Mouse (Mus musculus) embryonic facial prominence, embryonic 15.5 days (tissue): Measurements from ENCODE around the gene Tex2. TPM values are rescaled to one million over a fixed set of nuclear protein-coding genes. Genes with fewer than 3 reads are reported as not detected.

ENCODE experiments used
- ATAC-seq: fragments of 200-750 bp; cut with Nextera tagmentation; 2 replicates; pipeline ENCODE4 v1.8.0; 2017; ENCODE audit warnings: low read depth, moderate TSS enrichment; ENCODE audit not compliant: insufficient number of reproducible peaks, low FRiP score, low TSS enrichment
- H3K27ac ChIP-seq: fragments of 300-500 bp; sonication (generic); replicated peaks from 2 replicates; pipeline ENCODE4 v1.5.1; 2015; ENCODE audit warnings: mild to moderate bottlenecking, inconsistent platforms
- H3K27me3 ChIP-seq: fragments of 300-500 bp; sonication (generic); 2 replicates; pipeline ENCODE4 v1.6.1; 2015; ENCODE audit warnings: inconsistent platforms
- H3K36me3 ChIP-seq: fragments of 300-500 bp; sonication (generic); 2 replicates; pipeline ENCODE4 v1.6.1; 2015; ENCODE audit warnings: mild to moderate bottlenecking, inconsistent platforms
- H3K4me1 ChIP-seq: fragments of 300-500 bp; sonication (generic); 2 replicates; pipeline ENCODE4 v1.6.1; 2015; ENCODE audit warnings: inconsistent platforms
- H3K4me2 ChIP-seq: fragments of 300-500 bp; sonication (generic); replicated peaks from 2 replicates; pipeline ENCODE4 v1.6.1; 2015; ENCODE audit warnings: mild to moderate bottlenecking, inconsistent platforms
- H3K4me3 ChIP-seq: fragments of 300-500 bp; sonication (generic); replicated peaks from 2 replicates; pipeline ENCODE4 v1.5.1; 2015; ENCODE audit warnings: mild to moderate bottlenecking, inconsistent platforms
- H3K9ac ChIP-seq: fragments of 300-500 bp; sonication (generic); 2 replicates; pipeline ENCODE4 v1.6.1; 2015; ENCODE audit warnings: inconsistent platforms
- H3K9me3 ChIP-seq: fragments of 300-500 bp; sonication (generic); replicated peaks from 2 replicates; pipeline ENCODE4 v1.6.1; 2016; ENCODE audit warnings: inconsistent platforms
- WGBS: fragments of 180-500 bp; shearing (Covaris S2); methylation state at CpG from one replicate; pipeline ENCODE4 v1.1.7; 2015; 5-methylcytosine and 5-hydroxymethylcytosine counted together
- polyA plus RNA-seq: library from polyadenylated mRNA; unstranded; fragments of >200 nt; fragmentation: Nextera tagmentation; extraction: Ambion mirVana; gene quantifications from 2 replicates; pipeline ENCODE4 v1.2.1, GENCODE M21; 2015

Tex2 gene
- polyA plus RNA-seq, 1 experiment from 2014 or later, result 11.9 TPM

- Histone ChIP-seq H3K36me3 (peaks cover 17% of the 10 kb centered on the region), H3K27ac (no peak overlapping the region), H3K9me3 (no peaks in the 10 kb centered on the region), H3K4me3 (no peak overlapping the region), H3K9ac (no peak overlapping the region), H3K4me1 (0 out of 2 replicates have a peak, but pooled peaks cover 3% of the 10 kb centered on the region), H3K4me2 (no peak overlapping the region), H3K27me3 (no peaks in the 10 kb centered on the region)
- ATAC-seq, result no peak
- WGBS, result 72% methylated on average over 4 of the region's 4 CpGs
These were observed 50.5 kb downstream of the Tex2 start for GRCm38 (mm10) chr11:106562707-106563106.

DNA sequence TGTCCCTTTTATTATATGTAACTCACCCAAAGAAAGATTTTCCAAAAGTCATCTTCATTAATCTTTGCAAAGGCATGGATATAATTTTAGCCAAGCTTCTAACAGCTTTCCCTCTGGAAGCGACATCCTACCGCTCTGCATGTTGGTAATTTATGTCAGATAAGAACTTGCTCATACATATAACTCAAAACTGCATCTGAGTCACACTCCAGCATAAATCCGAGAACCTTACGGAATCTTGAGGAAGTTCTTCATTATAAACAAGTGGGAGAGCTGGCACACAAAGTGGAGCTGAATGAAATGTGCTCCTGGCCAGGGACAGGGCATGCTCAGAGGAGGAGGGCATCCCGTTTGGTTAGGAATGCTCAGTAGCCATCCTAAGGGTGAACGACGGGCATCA, 53.5 kb downstream of the Tex2 start:
- Histone ChIP-seq H3K27me3 (no peaks in the 10 kb centered on the region), H3K4me2 (no peak overlapping the region), H3K36me3 (no peaks in the 10 kb centered on the region), H3K4me3 (no peak overlapping the region), H3K4me1 (peaks cover 19% of the 10 kb centered on the region), H3K9me3 (no peaks in the 10 kb centered on the region), H3K9ac (no peak overlapping the region), H3K27ac (no peak overlapping the region)
- WGBS, result 76% methylated on average over 7 of the region's 7 CpGs
- ATAC-seq, result no peak

DNA sequence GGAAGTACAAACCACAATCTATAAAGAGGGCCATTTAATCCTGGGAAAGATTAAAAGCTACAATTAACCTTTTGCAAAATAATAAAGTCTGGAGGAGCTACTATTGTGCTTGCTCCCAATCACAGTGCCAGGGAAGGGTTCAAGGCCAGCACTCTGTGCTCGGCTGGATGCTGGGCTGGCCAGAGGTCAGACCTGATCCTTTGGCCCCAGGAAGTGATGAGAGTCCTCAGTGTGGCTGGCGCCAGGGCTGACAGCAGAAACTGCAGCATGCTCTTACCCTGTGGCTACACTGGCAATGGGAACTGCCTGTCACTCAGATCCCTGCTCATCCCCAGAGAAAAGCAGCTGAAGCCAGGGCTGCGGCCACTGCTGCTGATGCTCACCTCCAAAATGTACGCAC, 55.2 kb downstream of the Tex2 start:
- H3K27me3 ChIP-seq, result no peaks in the 10 kb centered on the region
- no peak overlapping the region for H3K9ac ChIP-seq
- WGBS, result 56% methylated on average over 4 of the region's 4 CpGs
- ATAC-seq, result no peak
- H3K9me3 ChIP-seq, result no peaks in the 10 kb centered on the region
- H3K4me2 ChIP-seq, result no peak overlapping the region
- no peak overlapping the region for H3K27ac ChIP-seq
- peaks cover 18% of the 10 kb centered on the region for H3K4me1 ChIP-seq
- no peaks in the 10 kb centered on the region for H3K36me3 ChIP-seq
- H3K4me3 ChIP-seq, result no peak overlapping the region

DNA sequence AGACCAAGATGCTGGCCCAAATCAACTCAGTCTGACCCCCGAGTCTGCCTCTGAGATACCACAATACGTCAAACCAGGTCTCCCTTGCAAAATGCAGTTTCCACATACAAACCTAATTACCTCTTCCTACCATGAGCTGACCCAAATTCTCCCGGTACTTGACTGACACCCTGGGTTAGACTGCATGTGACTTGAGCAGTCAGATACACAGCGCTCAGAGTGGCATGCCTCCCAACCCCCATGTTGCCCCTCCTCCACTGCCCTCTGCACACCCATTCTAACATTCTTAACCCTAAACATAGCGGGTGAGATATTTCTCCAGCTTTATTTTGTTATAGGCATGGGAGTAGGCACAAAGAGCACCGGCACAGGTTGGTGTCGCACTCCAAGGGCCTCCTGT, 55.8 kb downstream of the Tex2 start:
- Histone ChIP-seq H3K36me3 (no peaks in the 10 kb centered on the region), H3K27ac (no peak overlapping the region), H3K4me3 (no peak overlapping the region), H3K4me2 (no peak overlapping the region), H3K27me3 (no peaks in the 10 kb centered on the region), H3K4me1 (peaks cover 18% of the 10 kb centered on the region), H3K9me3 (no peaks in the 10 kb centered on the region), H3K9ac (no peak overlapping the region)
- ATAC-seq, result no peak
- WGBS, result 56% methylated on average over 7 of the region's 7 CpGs

DNA sequence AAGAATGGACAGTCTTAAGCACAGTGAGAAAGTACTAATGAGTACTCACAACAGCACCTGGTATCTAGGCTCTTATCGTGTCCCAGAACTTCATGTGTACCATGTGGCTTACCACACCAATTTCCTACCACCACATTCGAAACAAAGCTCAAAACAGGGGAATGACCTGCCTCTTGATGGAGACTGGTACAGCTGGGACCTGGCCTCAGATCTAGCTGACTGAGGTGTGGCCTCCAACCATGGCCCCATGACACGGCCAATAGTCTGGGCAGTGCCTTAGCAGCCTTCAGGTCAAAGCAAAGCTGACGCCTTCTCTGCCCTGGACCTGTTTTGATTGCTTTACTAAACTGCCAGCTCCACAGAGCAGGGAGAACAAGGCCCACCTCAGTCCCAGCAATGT, 56.5 kb downstream of the Tex2 start:
- H3K4me3 ChIP-seq, result no peak overlapping the region
- 0 out of 2 replicates have a peak overlapping the region, but pooled peaks have one; percentile 17 for H3K27ac ChIP-seq
- no peak overlapping the region for H3K4me2 ChIP-seq
- 64% methylated on average over 4 of the region's 4 CpGs for WGBS
- no peaks in the 10 kb centered on the region for H3K36me3 ChIP-seq
- ATAC-seq, result no peak
- no peaks in the 10 kb centered on the region for H3K9me3 ChIP-seq
- H3K9ac ChIP-seq, result no peak overlapping the region
- H3K27me3 ChIP-seq, result no peaks in the 10 kb centered on the region
- peaks cover 18% of the 10 kb centered on the region for H3K4me1 ChIP-seq

DNA sequence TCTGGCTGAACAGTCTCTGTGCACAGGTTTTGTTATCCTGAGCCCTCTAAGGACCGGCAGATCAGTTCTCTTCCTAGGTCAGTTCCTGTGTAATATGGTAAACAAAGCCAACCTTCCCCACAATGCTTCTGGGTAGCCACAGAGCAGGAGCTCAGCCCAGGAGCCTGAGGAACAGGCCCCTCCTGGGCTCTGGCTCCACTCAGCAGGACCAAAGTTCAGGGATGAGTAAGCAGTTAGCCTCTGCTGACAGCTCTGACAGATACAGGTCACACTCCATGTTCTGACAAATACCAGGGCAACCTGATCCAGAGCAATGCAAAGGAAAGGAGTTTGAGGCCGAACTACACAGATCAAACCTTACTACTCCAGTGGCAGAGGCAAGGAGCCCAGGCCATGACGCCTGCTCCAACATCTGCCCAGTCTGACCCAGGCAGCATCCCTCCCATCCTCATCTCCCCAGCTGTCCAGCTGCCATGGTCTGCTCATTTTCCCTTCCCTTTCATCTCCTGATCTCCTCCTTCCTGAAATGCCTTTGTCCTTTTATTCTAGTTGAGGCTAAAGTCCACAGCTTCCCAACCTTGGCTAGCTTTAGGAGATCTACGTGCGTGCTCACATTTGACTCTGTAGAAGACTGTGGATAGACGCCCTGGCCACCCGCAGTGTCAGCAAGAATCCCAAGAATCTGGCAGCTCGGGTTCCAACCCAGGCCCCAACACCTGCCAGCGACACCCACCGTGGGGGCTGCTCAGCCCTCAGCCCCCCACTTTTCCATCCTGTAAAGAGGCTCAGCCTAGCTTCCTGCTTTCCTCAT, 57.2 kb downstream of the Tex2 start:
- no peak for ATAC-seq

GRCm38 (mm10) chr11:106550398-106550797, 62.8 kb downstream of the Tex2 start:
- Histone ChIP-seq H3K9ac (no peak overlapping the region), H3K4me3 (no peak overlapping the region), H3K9me3 (no peaks in the 10 kb centered on the region), H3K27ac (no peak overlapping the region), H3K36me3 (peaks cover 14% of the 10 kb centered on the region; the same call in 1 of the 2 replicates), H3K4me2 (no peak overlapping the region), H3K27me3 (no peaks in the 10 kb centered on the region), H3K4me1 (peaks cover 7% of the 10 kb centered on the region; the same call in 1 of the 2 replicates)
- WGBS, result 97% methylated on average over 4 of the region's 4 CpGs
- ATAC-seq, result no peak

More for the DNA sequence above, 57.2 kb downstream of the Tex2 start:
- 48% methylated on average over 10 of the region's 10 CpGs for WGBS
- no peak overlapping the region for H3K9ac ChIP-seq
- H3K4me3 ChIP-seq, result no peak overlapping the region
- H3K9me3 ChIP-seq, result no peaks in the 10 kb centered on the region
- H3K36me3 ChIP-seq, result no peaks in the 10 kb centered on the region
- no peak overlapping the region for H3K4me2 ChIP-seq
- peaks cover 18% of the 10 kb centered on the region for H3K4me1 ChIP-seq
- H3K27me3 ChIP-seq, result no peaks in the 10 kb centered on the region
- no peak overlapping the region for H3K27ac ChIP-seq

DNA sequence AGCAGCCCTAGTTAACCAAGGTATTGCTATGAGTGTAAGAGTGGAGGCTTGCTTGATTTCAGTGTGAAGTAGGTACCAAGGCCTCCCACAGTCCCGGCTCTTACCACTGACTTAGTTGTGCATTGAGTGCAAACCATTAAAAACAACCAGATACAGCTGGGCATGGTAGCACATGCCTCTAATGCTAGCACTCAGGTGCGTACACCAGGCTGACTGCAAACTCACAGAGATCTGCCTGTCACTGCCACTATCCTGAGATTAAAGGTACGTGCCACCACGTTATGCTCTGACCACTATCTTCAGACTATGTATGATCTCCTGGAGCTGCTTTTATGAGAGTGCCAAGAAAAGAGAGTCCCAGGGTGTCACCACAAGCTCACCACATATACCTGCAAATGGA, 67.1 kb downstream of the Tex2 start:
- no peak for ATAC-seq
- 89% methylated on average over 4 of the region's 4 CpGs for WGBS
- no peak overlapping the region for H3K4me2 ChIP-seq
- no peaks in the 10 kb centered on the region for H3K27me3 ChIP-seq
- H3K27ac ChIP-seq, result no peak overlapping the region
- no peaks in the 10 kb centered on the region for H3K4me1 ChIP-seq
- H3K36me3 ChIP-seq, result peaks cover 30% of the 10 kb centered on the region
- H3K9ac ChIP-seq, result no peak overlapping the region
- H3K4me3 ChIP-seq, result no peak overlapping the region
- H3K9me3 ChIP-seq, result no peaks in the 10 kb centered on the region

DNA sequence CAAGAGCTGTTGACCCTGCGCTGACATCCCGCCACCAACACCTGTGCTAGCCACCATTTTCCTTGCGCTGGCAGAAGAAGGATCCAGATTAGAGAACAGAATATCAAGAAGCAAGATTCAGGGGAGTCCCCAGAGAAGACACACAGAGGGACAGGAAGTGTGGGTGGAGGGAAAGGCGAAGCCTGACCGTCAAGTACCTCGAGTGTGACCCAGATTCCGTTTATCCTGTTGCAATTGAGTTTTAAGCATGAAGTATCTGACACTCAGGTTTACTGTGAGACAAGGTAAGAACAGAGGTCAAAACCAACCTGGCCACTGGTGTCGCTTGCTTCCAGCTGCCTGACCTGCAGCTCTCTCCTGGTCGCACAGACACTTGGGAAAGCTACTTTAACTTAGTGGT, 68.3 kb downstream of the Tex2 start:
- no peaks in the 10 kb centered on the region for H3K9me3 ChIP-seq
- ATAC-seq, result no peak
- peaks cover 30% of the 10 kb centered on the region for H3K36me3 ChIP-seq
- 89% methylated on average over 9 of the region's 9 CpGs for WGBS
- no peak overlapping the region for H3K4me3 ChIP-seq
- H3K9ac ChIP-seq, result no peak overlapping the region
- 0 out of 2 replicates have a peak, but pooled peaks cover 4% of the 10 kb centered on the region for H3K4me1 ChIP-seq
- no peaks in the 10 kb centered on the region for H3K27me3 ChIP-seq
- no peak overlapping the region for H3K27ac ChIP-seq
- no peak overlapping the region for H3K4me2 ChIP-seq

DNA sequence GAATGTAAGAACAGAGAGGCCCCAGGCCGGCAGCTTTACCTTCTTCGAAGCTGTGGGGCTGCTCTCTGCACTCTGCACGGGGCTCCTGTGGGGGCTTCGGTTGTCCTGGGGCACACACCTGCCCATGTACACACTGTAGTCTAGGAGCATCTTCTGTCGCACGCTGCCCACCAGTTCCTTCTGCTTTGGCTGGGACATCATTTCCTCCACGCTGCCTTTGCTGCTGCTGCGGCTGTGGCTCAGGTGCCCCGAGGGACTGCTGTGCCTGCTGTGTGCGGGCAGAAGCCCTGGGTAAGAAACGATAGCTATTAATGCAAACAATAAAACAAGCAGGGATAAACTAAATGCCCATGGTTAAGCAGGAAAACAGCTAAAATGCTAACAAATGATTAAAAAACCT, 69.1 kb downstream of the Tex2 start:
- H3K9ac ChIP-seq, result no peak overlapping the region
- H3K27me3 ChIP-seq, result no peaks in the 10 kb centered on the region
- 0 out of 2 replicates have a peak, but pooled peaks cover 4% of the 10 kb centered on the region for H3K4me1 ChIP-seq
- WGBS, result 80% methylated on average over 11 of the region's 11 CpGs
- no peaks in the 10 kb centered on the region for H3K9me3 ChIP-seq
- no peak overlapping the region for H3K27ac ChIP-seq
- H3K4me2 ChIP-seq, result no peak overlapping the region
- H3K36me3 ChIP-seq, result peaks cover 30% of the 10 kb centered on the region
- no peak overlapping the region for H3K4me3 ChIP-seq
- no peak for ATAC-seq

DNA sequence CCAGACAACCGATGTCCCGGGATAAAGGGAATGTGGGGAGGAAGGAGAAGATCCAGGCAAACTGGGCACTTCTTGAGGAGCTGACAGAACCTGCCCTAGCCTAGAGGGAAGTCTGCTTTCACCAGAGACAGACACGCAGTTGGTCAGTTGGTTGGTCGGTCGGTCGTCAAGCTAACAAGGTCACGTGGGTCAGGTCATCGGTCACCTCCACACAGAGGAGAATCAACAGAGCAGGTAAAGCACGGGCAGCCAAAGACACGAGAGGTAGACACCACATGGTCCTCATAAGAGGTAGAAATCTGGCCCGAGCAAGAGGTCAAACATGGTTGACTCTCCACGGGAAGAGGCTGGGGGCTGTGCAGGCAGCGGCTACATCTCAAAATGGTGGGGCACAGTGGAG, 70.2 kb downstream of the Tex2 start:
- Histone ChIP-seq H3K4me1 (0 out of 2 replicates have a peak, but pooled peaks cover 4% of the 10 kb centered on the region), H3K4me3 (no peak overlapping the region), H3K36me3 (peaks cover 28% of the 10 kb centered on the region), H3K27me3 (no peaks in the 10 kb centered on the region), H3K27ac (no peak overlapping the region), H3K9ac (no peak overlapping the region), H3K9me3 (no peaks in the 10 kb centered on the region), H3K4me2 (no peak overlapping the region)
- WGBS, result 78% methylated on average over 13 of the region's 13 CpGs
- no peak for ATAC-seq

DNA sequence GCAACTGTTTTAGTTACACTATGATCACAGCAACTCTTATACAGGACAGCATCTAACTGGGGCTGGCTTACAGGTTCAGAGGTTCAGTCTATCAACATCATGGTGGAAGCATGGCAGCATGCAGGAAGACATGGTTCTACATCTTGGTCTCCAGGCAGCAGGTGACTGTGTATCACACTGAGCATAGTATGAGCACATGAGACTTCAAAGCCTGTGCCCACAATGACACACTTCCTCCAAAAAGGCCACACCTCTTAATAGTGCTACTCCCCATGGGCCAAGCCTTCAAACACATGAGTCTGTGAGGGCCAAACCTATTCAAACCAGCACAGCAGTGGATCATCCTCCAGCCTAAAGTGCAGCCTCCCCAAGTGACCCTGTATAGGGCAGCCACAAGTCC, 70.8 kb downstream of the Tex2 start:
- ATAC-seq, result no peak
- Histone ChIP-seq H3K4me2 (no peak overlapping the region), H3K9ac (no peak overlapping the region), H3K27ac (no peak overlapping the region), H3K4me1 (0 out of 2 replicates have a peak, but pooled peaks cover 4% of the 10 kb centered on the region), H3K27me3 (no peaks in the 10 kb centered on the region), H3K9me3 (no peaks in the 10 kb centered on the region), H3K36me3 (peaks cover 26% of the 10 kb centered on the region), H3K4me3 (no peak overlapping the region)
